Mouse (Mus musculus): ENCODE data around the gene Olfr1058. TPM values are rescaled to one million over a fixed set of nuclear protein-coding genes. Genes with fewer than 3 reads are reported as not detected.

Gene Olfr1058
- polyA plus RNA-seq (2014; fragmentation: Illumina TruSeq; extraction: RNeasy Lipid Tissue Mini Kit (QIAGEN cat#74804); ENCODE audit: low read depth, low replicate concordance), result not detected

GRCm38 (mm10) chr2:86388461-86388860 is at the start of gene Olfr1058:
Olfr1058 (minus strand) TSS chr2:86388561.

GRCm38 (mm10) chr2:86426649-86427048 is 38.3 kb upstream of the Olfr1058 start, which contains the start of gene Olfr1062:
Olfr1062 (minus strand) TSS chr2:86426749.

GRCm38 (mm10) chr2:86413950-86414349 is 25.6 kb upstream of the Olfr1058 start, which contains the start of gene Olfr1061:
Olfr1061 (minus strand) TSS chr2:86414050.

GRCm38 (mm10) chr2:86378293-86378692 is 10.1 kb downstream of the Olfr1058 start, which contains the start of gene Olfr1057:
Olfr1057 (minus strand) TSS chr2:86378393.

GRCm38 (mm10) chr2:86362369-86362768 is 26.0 kb downstream of the Olfr1058 start, which contains the start of gene Olfr1056:
Olfr1056 (minus strand) TSS chr2:86362469.

GRCm38 (mm10) chr2:86350184-86350583 is 38.2 kb downstream of the Olfr1058 start, which contains the start of gene Olfr1055:
Olfr1055 (minus strand) TSS chr2:86350284.

GRCm38 (mm10) chr2:86335333-86335732 is 53.0 kb downstream of the Olfr1058 start, which contains the start of gene Olfr1054:
Olfr1054 (minus strand) TSS chr2:86335433.

Other genes with a start within 250 kb of the Olfr1058 start
- gene Olfr1040, start 241.8 kb downstream of the Olfr1058 start, polyA plus RNA-seq (2014; fragmentation: Illumina TruSeq; extraction: RNeasy Lipid Tissue Mini Kit (QIAGEN cat#74804); ENCODE audit: low read depth, low replicate concordance), result not detected
- not detected for gene Olfr1042, start 226.7 kb downstream of the Olfr1058 start, polyA plus RNA-seq (2014; fragmentation: Illumina TruSeq; extraction: RNeasy Lipid Tissue Mini Kit (QIAGEN cat#74804); ENCODE audit: low read depth, low replicate concordance)
- not detected for gene Olfr1043, start 221.0 kb downstream of the Olfr1058 start, polyA plus RNA-seq (2014; fragmentation: Illumina TruSeq; extraction: RNeasy Lipid Tissue Mini Kit (QIAGEN cat#74804); ENCODE audit: low read depth, low replicate concordance)
- not detected for gene Olfr1044, start 210.7 kb downstream of the Olfr1058 start, polyA plus RNA-seq (2014; fragmentation: Illumina TruSeq; extraction: RNeasy Lipid Tissue Mini Kit (QIAGEN cat#74804); ENCODE audit: low read depth, low replicate concordance)
- gene Olfr52, start 202.9 kb downstream of the Olfr1058 start, polyA plus RNA-seq (2014; fragmentation: Illumina TruSeq; extraction: RNeasy Lipid Tissue Mini Kit (QIAGEN cat#74804); ENCODE audit: low read depth, low replicate concordance), result not detected
- not detected for gene Olfr1045, start 185.6 kb downstream of the Olfr1058 start, polyA plus RNA-seq (2014; fragmentation: Illumina TruSeq; extraction: RNeasy Lipid Tissue Mini Kit (QIAGEN cat#74804); ENCODE audit: low read depth, low replicate concordance)
- not detected for gene Olfr1046, start 169.2 kb downstream of the Olfr1058 start, polyA plus RNA-seq (2014; fragmentation: Illumina TruSeq; extraction: RNeasy Lipid Tissue Mini Kit (QIAGEN cat#74804); ENCODE audit: low read depth, low replicate concordance)
- gene Olfr1047, start 157.2 kb downstream of the Olfr1058 start, polyA plus RNA-seq (2014; fragmentation: Illumina TruSeq; extraction: RNeasy Lipid Tissue Mini Kit (QIAGEN cat#74804); ENCODE audit: low read depth, low replicate concordance), result not detected
- not detected for gene Olfr1048, start 148.3 kb downstream of the Olfr1058 start, polyA plus RNA-seq (2014; fragmentation: Illumina TruSeq; extraction: RNeasy Lipid Tissue Mini Kit (QIAGEN cat#74804); ENCODE audit: low read depth, low replicate concordance)
- gene Olfr1049, start 130.2 kb downstream of the Olfr1058 start, polyA plus RNA-seq (2014; fragmentation: Illumina TruSeq; extraction: RNeasy Lipid Tissue Mini Kit (QIAGEN cat#74804); ENCODE audit: low read depth, low replicate concordance), result not detected
- gene Olfr1051, start 109.5 kb downstream of the Olfr1058 start, polyA plus RNA-seq (2014; fragmentation: Illumina TruSeq; extraction: RNeasy Lipid Tissue Mini Kit (QIAGEN cat#74804); ENCODE audit: low read depth, low replicate concordance), result not detected
- not detected for gene Olfr1052, start 96.1 kb downstream of the Olfr1058 start, polyA plus RNA-seq (2014; fragmentation: Illumina TruSeq; extraction: RNeasy Lipid Tissue Mini Kit (QIAGEN cat#74804); ENCODE audit: low read depth, low replicate concordance)
- gene Olfr1053, start 73.3 kb downstream of the Olfr1058 start, polyA plus RNA-seq (2014; fragmentation: Illumina TruSeq; extraction: RNeasy Lipid Tissue Mini Kit (QIAGEN cat#74804); ENCODE audit: low read depth, low replicate concordance), result not detected
- not detected for gene Olfr1054, start 53.1 kb downstream of the Olfr1058 start, polyA plus RNA-seq (2014; fragmentation: Illumina TruSeq; extraction: RNeasy Lipid Tissue Mini Kit (QIAGEN cat#74804); ENCODE audit: low read depth, low replicate concordance)
- not detected for gene Olfr1055, start 38.3 kb downstream of the Olfr1058 start, polyA plus RNA-seq (2014; fragmentation: Illumina TruSeq; extraction: RNeasy Lipid Tissue Mini Kit (QIAGEN cat#74804); ENCODE audit: low read depth, low replicate concordance)
- not detected for gene Olfr1056, start 26.1 kb downstream of the Olfr1058 start, polyA plus RNA-seq (2014; fragmentation: Illumina TruSeq; extraction: RNeasy Lipid Tissue Mini Kit (QIAGEN cat#74804); ENCODE audit: low read depth, low replicate concordance)
- gene Olfr1057, start 10.2 kb downstream of the Olfr1058 start, polyA plus RNA-seq (2014; fragmentation: Illumina TruSeq; extraction: RNeasy Lipid Tissue Mini Kit (QIAGEN cat#74804); ENCODE audit: low read depth, low replicate concordance), result not detected
- not detected for gene Olfr1061, start 25.5 kb upstream of the Olfr1058 start, polyA plus RNA-seq (2014; fragmentation: Illumina TruSeq; extraction: RNeasy Lipid Tissue Mini Kit (QIAGEN cat#74804); ENCODE audit: low read depth, low replicate concordance)
- not detected for gene Olfr1062, start 38.2 kb upstream of the Olfr1058 start, polyA plus RNA-seq (2014; fragmentation: Illumina TruSeq; extraction: RNeasy Lipid Tissue Mini Kit (QIAGEN cat#74804); ENCODE audit: low read depth, low replicate concordance)
- gene Olfr1065, start 62.0 kb upstream of the Olfr1058 start, polyA plus RNA-seq (2014; fragmentation: Illumina TruSeq; extraction: RNeasy Lipid Tissue Mini Kit (QIAGEN cat#74804); ENCODE audit: low read depth, low replicate concordance), result not detected
- not detected for gene Olfr1066, start 67.7 kb upstream of the Olfr1058 start, polyA plus RNA-seq (2014; fragmentation: Illumina TruSeq; extraction: RNeasy Lipid Tissue Mini Kit (QIAGEN cat#74804); ENCODE audit: low read depth, low replicate concordance)
- not detected for gene Olfr228, start 98.8 kb upstream of the Olfr1058 start, polyA plus RNA-seq (2014; fragmentation: Illumina TruSeq; extraction: RNeasy Lipid Tissue Mini Kit (QIAGEN cat#74804); ENCODE audit: low read depth, low replicate concordance)
- not detected for gene Olfr1076, start 119.9 kb upstream of the Olfr1058 start, polyA plus RNA-seq (2014; fragmentation: Illumina TruSeq; extraction: RNeasy Lipid Tissue Mini Kit (QIAGEN cat#74804); ENCODE audit: low read depth, low replicate concordance)
- not detected for gene Olfr1079, start 153.9 kb upstream of the Olfr1058 start, polyA plus RNA-seq (2014; fragmentation: Illumina TruSeq; extraction: RNeasy Lipid Tissue Mini Kit (QIAGEN cat#74804); ENCODE audit: low read depth, low replicate concordance)
- gene Olfr1080, start 169.7 kb upstream of the Olfr1058 start, polyA plus RNA-seq (2014; fragmentation: Illumina TruSeq; extraction: RNeasy Lipid Tissue Mini Kit (QIAGEN cat#74804); ENCODE audit: low read depth, low replicate concordance), result not detected
- not detected for gene Olfr1082, start 210.4 kb upstream of the Olfr1058 start, polyA plus RNA-seq (2014; fragmentation: Illumina TruSeq; extraction: RNeasy Lipid Tissue Mini Kit (QIAGEN cat#74804); ENCODE audit: low read depth, low replicate concordance)

Measured in kidney, adult 10 weeks (tissue).